Comparison of ENCODE assay signal across 11 mouse cellular contexts in genomic region chr4:62502969-62503368, GRCm38 (mm10). TPM values are rescaled to one million over a fixed set of nuclear protein-coding genes. Genes with fewer than 3 reads are reported as not detected.
A peak's percentile ranks its signal among the peaks of the same experiment; 100 is the strongest.
DNase-seq lines count a peak whose midpoint lies in the region; ATAC-seq and TF ChIP-seq lines count a peak whose summit lies in the region.
"Had no signal": no experiment of that assay in that cellular context is flagged by ENCODE, and none has a peak within 500 bp of the region (broad histone marks: within the 10 kb centered on the region; RNA-seq: fewer than 3 reads in every experiment).

No protein-coding gene starts in this region.

- ATAC-seq in lung, embryonic 16.5 days (ENCODE audit: low read depth) = no peak
- no peak for ATAC-seq in kidney, postnatal 0 days (replicated peaks; ENCODE audit: low FRiP score, low read depth)
- ATAC-seq in stomach, embryonic 14.5 days (ENCODE audit: insufficient number of reproducible peaks, insufficient read depth, low FRiP score, low read depth) = 0 out of 2 replicates have a peak, but pooled peaks have one; percentile 29
- ATAC-seq in megakaryocyte-erythroid progenitor cell, adult 5-6 weeks (replicated peaks; ENCODE audit: low FRiP score, low TSS enrichment, poor library complexity, severe bottlenecking) = no peak

- H3K4me2 ChIP-seq in lung, embryonic 16.5 days (ENCODE audit: low read depth, low read length) = peak overlapping the region; percentile 52; the same call in 1 of the 2 replicates
- no peak overlapping the region for H3K4me2 ChIP-seq in kidney, postnatal 0 days (ENCODE audit: low read length)
- H3K4me2 ChIP-seq in stomach, embryonic 14.5 days (replicated peaks; ENCODE audit: low read depth, low read length) = no peak overlapping the region

- H3K27me3 ChIP-seq in lung, embryonic 16.5 days (ENCODE audit: control insufficient read depth, insufficient read depth, low read depth, low read length) = no peaks in the 10 kb centered on the region
- no peaks in the 10 kb centered on the region for H3K27me3 ChIP-seq in embryonic facial prominence, embryonic 10.5 days (replicated peaks; ENCODE audit: low read depth, poor library complexity, severe bottlenecking)
- no peaks in the 10 kb centered on the region for H3K27me3 ChIP-seq in kidney, postnatal 0 days (ENCODE audit: insufficient read depth, low read length)
- H3K27me3 ChIP-seq in stomach, embryonic 14.5 days (ENCODE audit: control insufficient read depth, insufficient read depth, low read length) = no peaks in the 10 kb centered on the region
- H3K27me3 ChIP-seq: embryonic facial prominence, embryonic 12.5 days; limb, embryonic 13.5 days had no signal

- no peaks in the 10 kb centered on the region for H3K9me3 ChIP-seq in lung, embryonic 16.5 days (ENCODE audit: control insufficient read depth, low read length)
- H3K9me3 ChIP-seq in embryonic facial prominence, embryonic 10.5 days = no peaks in the 10 kb centered on the region
- no peaks in the 10 kb centered on the region for H3K9me3 ChIP-seq in kidney, postnatal 0 days (replicated peaks; ENCODE audit: low read length)
- H3K9me3 ChIP-seq in stomach, embryonic 14.5 days (ENCODE audit: control insufficient read depth, low read depth, low read length) = no peaks in the 10 kb centered on the region
- H3K9me3 ChIP-seq: embryonic facial prominence, embryonic 12.5 days; limb, embryonic 13.5 days had no signal

- H3K4me3 ChIP-seq in lung, embryonic 16.5 days (ENCODE audit: low read length) = no peak overlapping the region
- 0 out of 2 replicates have a peak overlapping the region, but pooled peaks have one; percentile 87 for H3K4me3 ChIP-seq in embryonic facial prominence, embryonic 10.5 days
- H3K4me3 ChIP-seq in kidney, postnatal 0 days (replicated peaks; ENCODE audit: low read depth, low read length) = no peak overlapping the region
- no peak overlapping the region for H3K4me3 ChIP-seq in stomach, embryonic 14.5 days (ENCODE audit: low read depth, low read length)

- peaks cover 12% of the 10 kb centered on the region for H3K4me1 ChIP-seq in lung, embryonic 16.5 days (replicated peaks; ENCODE audit: control insufficient read depth, insufficient read depth, low read length)
- peaks cover 20% of the 10 kb centered on the region for H3K4me1 ChIP-seq in embryonic facial prominence, embryonic 10.5 days
- H3K4me1 ChIP-seq in kidney, postnatal 0 days (replicated peaks; ENCODE audit: insufficient read depth, low read length) = peaks cover 8% of the 10 kb centered on the region; the same call in 1 of the 2 replicates
- H3K4me1 ChIP-seq in stomach, embryonic 14.5 days (ENCODE audit: control insufficient read depth, insufficient read depth, low read length) = 0 out of 2 replicates have a peak, but pooled peaks cover 3% of the 10 kb centered on the region

- peaks cover 19% of the 10 kb centered on the region for H3K36me3 ChIP-seq in lung, embryonic 16.5 days (ENCODE audit: control insufficient read depth, insufficient read depth, low read length)
- H3K36me3 ChIP-seq in embryonic facial prominence, embryonic 10.5 days (replicated peaks) = peaks cover 31% of the 10 kb centered on the region
- peaks cover 11% of the 10 kb centered on the region; the same call in 1 of the 2 replicates for H3K36me3 ChIP-seq in kidney, postnatal 0 days (ENCODE audit: insufficient read depth, low read length)
- H3K36me3 ChIP-seq in stomach, embryonic 14.5 days (ENCODE audit: control insufficient read depth, insufficient read depth, low read length) = peaks cover 16% of the 10 kb centered on the region

- H3K9ac ChIP-seq in lung, embryonic 16.5 days (ENCODE audit: low read length) = no peak overlapping the region
- H3K9ac ChIP-seq in kidney, postnatal 0 days (ENCODE audit: low read depth, low read length) = no peak overlapping the region
- H3K9ac ChIP-seq in stomach, embryonic 14.5 days (replicated peaks; ENCODE audit: low read depth, low read length) = no peak overlapping the region

- WGBS in lung, embryonic 16.5 days = 43% methylated on average over 7 of the region's 7 CpGs
- 75% methylated on average over 7 of the region's 7 CpGs for WGBS in embryonic facial prominence, embryonic 10.5 days
- 62% methylated on average over 7 of the region's 7 CpGs for WGBS in kidney, postnatal 0 days
- WGBS in stomach, embryonic 14.5 days = 57% methylated on average over 7 of the region's 7 CpGs

- no peak for TF ChIP-seq CTCF in kidney, postnatal 0 days (IDR thresholded peaks at IDR 0.05; ENCODE audit: low read depth)

- H3K27ac ChIP-seq in lung, embryonic 16.5 days (ENCODE audit: low read length) = peak overlapping the region; percentile 90
- no peak overlapping the region for H3K27ac ChIP-seq in embryonic facial prominence, embryonic 10.5 days (replicated peaks)
- H3K27ac ChIP-seq in kidney, postnatal 0 days = peak overlapping the region; percentile 83; the same call in 1 of the 2 replicates
- peak overlapping the region; percentile 86; the same call in 1 of the 2 replicates for H3K27ac ChIP-seq in stomach, embryonic 14.5 days (ENCODE audit: low read length)

- no peak for DNase-seq in lung, postnatal 10 days
- no peak for DNase-seq in embryonic facial prominence, embryonic 10.5 days (ENCODE audit: low spot score)
- no peak for DNase-seq in kidney, postnatal 0 days (ENCODE audit: low spot score)
- DNase-seq in left cerebral cortex, adult 18-20 months (ENCODE audit: low spot score in 2 of 2) = no peak
- DNase-seq: gastrocnemius, adult 2 months; right cerebral cortex, postnatal 14 days had no signal

RNA-seq across cellular contexts. Expression of gene Hdhd3, which starts 0.3 kb away (rescaled TPM):
- 19.1 and 20.9 TPM in 2 replicates for polyA plus RNA-seq in lung, embryonic 16.5 days (2015; fragmentation: Nextera tagmentation; extraction: Ambion mirVana)
- 11.0 and 13.2 TPM in 2 replicates for polyA plus RNA-seq in embryonic facial prominence, embryonic 10.5 days (2016; fragmentation: Nextera tagmentation; extraction: Ambion mirVana)
- polyA plus RNA-seq in kidney, postnatal 0 days (2015; fragmentation: Nextera tagmentation; extraction: Ambion mirVana) = 16.0 and 17.7 TPM in 2 replicates
- polyA plus RNA-seq in stomach, embryonic 14.5 days (2014; fragmentation: Nextera tagmentation; extraction: Ambion mirVana) = 18.7 and 21.2 TPM in 2 replicates
- total RNA-seq in megakaryocyte-erythroid progenitor cell, adult 5-6 weeks (2014; fragmentation: Nextera tagmentation) = 2.0 and 4.8 TPM in 2 replicates
- 2.8 and 3.9 TPM in 2 replicates for total RNA-seq in megakaryocyte-erythroid progenitor cell, adult 5-6 weeks (2017)
- 1 to 10 TPM; 8.9 to 9.0 TPM for total RNA-seq in left cerebral cortex, adult 18-20 months (2021)

RNA-seq across cellular contexts. Expression of gene Alad, which starts 16.7 kb away (rescaled TPM):
- 141 and 168 TPM in 2 replicates for polyA plus RNA-seq in lung, embryonic 16.5 days (2015; fragmentation: Nextera tagmentation; extraction: Ambion mirVana)
- 106 and 114 TPM in 2 replicates for polyA plus RNA-seq in embryonic facial prominence, embryonic 10.5 days (2016; fragmentation: Nextera tagmentation; extraction: Ambion mirVana)
- polyA plus RNA-seq in kidney, postnatal 0 days (2015; fragmentation: Nextera tagmentation; extraction: Ambion mirVana) = 109 and 119 TPM in 2 replicates
- 126 and 136 TPM in 2 replicates for polyA plus RNA-seq in stomach, embryonic 14.5 days (2014; fragmentation: Nextera tagmentation; extraction: Ambion mirVana)
- 310 and 320 TPM in 2 replicates for total RNA-seq in megakaryocyte-erythroid progenitor cell, adult 5-6 weeks (2014; fragmentation: Nextera tagmentation)
- total RNA-seq in megakaryocyte-erythroid progenitor cell, adult 5-6 weeks (2017) = 64.9 and 137 TPM in 2 replicates
- total RNA-seq in left cerebral cortex, adult 18-20 months (2021) = 10 to 100 TPM; 36.4 to 41.0 TPM

RNA-seq across cellular contexts. Expression of gene Pole3, which starts 21.9 kb away (rescaled TPM):
- polyA plus RNA-seq in lung, embryonic 16.5 days (2015; fragmentation: Nextera tagmentation; extraction: Ambion mirVana) = 79.9 and 83.8 TPM in 2 replicates
- 117 and 120 TPM in 2 replicates for polyA plus RNA-seq in embryonic facial prominence, embryonic 10.5 days (2016; fragmentation: Nextera tagmentation; extraction: Ambion mirVana)
- 62.0 and 71.2 TPM in 2 replicates for polyA plus RNA-seq in kidney, postnatal 0 days (2015; fragmentation: Nextera tagmentation; extraction: Ambion mirVana)
- 73.5 and 79.8 TPM in 2 replicates for polyA plus RNA-seq in stomach, embryonic 14.5 days (2014; fragmentation: Nextera tagmentation; extraction: Ambion mirVana)
- total RNA-seq in megakaryocyte-erythroid progenitor cell, adult 5-6 weeks (2014; fragmentation: Nextera tagmentation) = 84.0 and 122 TPM in 2 replicates
- 135 and 144 TPM in 2 replicates for total RNA-seq in megakaryocyte-erythroid progenitor cell, adult 5-6 weeks (2017)
- total RNA-seq in left cerebral cortex, adult 18-20 months (2021) = 10 to 100 TPM; 23.4 to 23.9 TPM

RNA-seq across cellular contexts. Expression of gene 4933430I17Rik, which starts 22.2 kb away (rescaled TPM):
- 0.40 and 0.54 TPM in 2 replicates for polyA plus RNA-seq in lung, embryonic 16.5 days (2015; fragmentation: Nextera tagmentation; extraction: Ambion mirVana)
- 1.1 and 1.3 TPM in 2 replicates for polyA plus RNA-seq in embryonic facial prominence, embryonic 10.5 days (2016; fragmentation: Nextera tagmentation; extraction: Ambion mirVana)
- polyA plus RNA-seq in kidney, postnatal 0 days (2015; fragmentation: Nextera tagmentation; extraction: Ambion mirVana) = 0.45 and 0.46 TPM in 2 replicates
- 0.49 and 0.88 TPM in 2 replicates for polyA plus RNA-seq in stomach, embryonic 14.5 days (2014; fragmentation: Nextera tagmentation; extraction: Ambion mirVana)
- total RNA-seq in megakaryocyte-erythroid progenitor cell, adult 5-6 weeks (2014; fragmentation: Nextera tagmentation) = not detected in 2 replicates
- total RNA-seq in megakaryocyte-erythroid progenitor cell, adult 5-6 weeks (2017) = not detected in 2 replicates
- under 1 TPM; 0.46 to 0.80 TPM for total RNA-seq in left cerebral cortex, adult 18-20 months (2021)

RNA-seq across cellular contexts. Expression of gene Bspry, which starts 23.1 kb away (rescaled TPM):
- 47.9 and 59.2 TPM in 2 replicates for polyA plus RNA-seq in lung, embryonic 16.5 days (2015; fragmentation: Nextera tagmentation; extraction: Ambion mirVana)
- polyA plus RNA-seq in embryonic facial prominence, embryonic 10.5 days (2016; fragmentation: Nextera tagmentation; extraction: Ambion mirVana) = 1.8 and 2.6 TPM in 2 replicates
- polyA plus RNA-seq in kidney, postnatal 0 days (2015; fragmentation: Nextera tagmentation; extraction: Ambion mirVana) = 38.2 and 38.9 TPM in 2 replicates
- polyA plus RNA-seq in stomach, embryonic 14.5 days (2014; fragmentation: Nextera tagmentation; extraction: Ambion mirVana) = 19.4 and 23.5 TPM in 2 replicates
- not detected in 2 replicates for total RNA-seq in megakaryocyte-erythroid progenitor cell, adult 5-6 weeks (2014; fragmentation: Nextera tagmentation)
- 0.09 and 1.0 TPM in 2 replicates for total RNA-seq in megakaryocyte-erythroid progenitor cell, adult 5-6 weeks (2017)
- under 1 TPM; 0.28 to 0.40 TPM for total RNA-seq in left cerebral cortex, adult 18-20 months (2021)
- total RNA-seq: gastrocnemius, adult 2 months had no signal
